ENCODE assay signal across 22 mouse cellular contexts in genomic region chr12:97994884-97995283, GRCm38 (mm10).
DNase-seq lines count a peak whose midpoint lies in the region; ATAC-seq and TF ChIP-seq lines count a peak whose summit lies in the region.
"Had no signal": no experiment of that assay in that cellular context is flagged by ENCODE, and none has a peak within 500 bp of the region (broad histone marks: within the 10 kb centered on the region; RNA-seq: fewer than 3 reads in every experiment).

No protein-coding gene starts in this region.

- no peak for DNase-seq in forebrain, postnatal 0 days
- no peak for DNase-seq in kidney, postnatal 0 days (ENCODE audit: low spot score)
- no peak for DNase-seq in kidney, adult 11 months
- no peak for DNase-seq in lung, postnatal 0 days (ENCODE audit: low spot score)
- no peak for DNase-seq in lung, postnatal 4 days
- DNase-seq in spleen, postnatal 4 days (ENCODE audit: low spot score in 2 of 2) = no peak
- DNase-seq: adrenal gland, postnatal 14 days; B cell, adult 2 months; cerebellum, adult 11-12 months; cerebellum, adult 9-11 months; cerebellum, postnatal 36 days; gastrocnemius, postnatal 10 days; heart, adult 18-20 months had no signal

- H3K4me1 ChIP-seq in forebrain, postnatal 0 days (ENCODE audit: insufficient read depth) = no peaks in the 10 kb centered on the region
- H3K4me1 ChIP-seq in forebrain, embryonic 13.5 days = no peaks in the 10 kb centered on the region
- H3K4me1 ChIP-seq in kidney, postnatal 0 days (replicated peaks; ENCODE audit: insufficient read depth, low read length) = no peaks in the 10 kb centered on the region
- no peaks in the 10 kb centered on the region for H3K4me1 ChIP-seq in lung, postnatal 0 days (ENCODE audit: insufficient read depth, low read depth, low read length)
- H3K4me1 ChIP-seq: embryonic facial prominence, embryonic 10.5 days; heart, embryonic 15.5 days; hindbrain, embryonic 10.5 days had no signal

- 58% methylated on average over 1 of the region's 1 CpGs for WGBS in forebrain, postnatal 0 days
- 73% methylated on average over 1 of the region's 1 CpGs for WGBS in forebrain, embryonic 13.5 days
- 25% methylated on average over 1 of the region's 1 CpGs for WGBS in kidney, postnatal 0 days
- WGBS in lung, postnatal 0 days = 26% methylated on average over 1 of the region's 1 CpGs

- no peak for ATAC-seq in forebrain, postnatal 0 days
- ATAC-seq in forebrain, embryonic 13.5 days = no peak
- ATAC-seq in kidney, postnatal 0 days (replicated peaks; ENCODE audit: low FRiP score, low read depth) = no peak
- no peak for ATAC-seq in lung, postnatal 0 days
- ATAC-seq: activated CD4-positive, CD25-positive, alpha-beta regulatory T cell, adult 4 months; CD4-positive, CD25-positive, alpha-beta regulatory T cell, adult 4 months; forebrain, embryonic 14.5 days had no signal

- TF ChIP-seq CTCF in forebrain, postnatal 0 days (IDR thresholded peaks at IDR 0.05; ENCODE audit: low read depth) = peak; percentile 10; the same call in 1 of the 2 replicates
- TF ChIP-seq CTCF in kidney, postnatal 0 days (IDR thresholded peaks at IDR 0.05; ENCODE audit: low read depth) = peak; percentile 44
- 0 out of 2 replicates have a peak, but pooled peaks have one; percentile 9 for TF ChIP-seq CTCF in lung, postnatal 0 days (IDR thresholded peaks at IDR 0.05)

- no peak for TF ChIP-seq EP300 in lung, postnatal 0 days (IDR thresholded peaks at IDR 0.05)

- H3K9ac ChIP-seq in forebrain, postnatal 0 days = no peak overlapping the region
- no peak overlapping the region for H3K9ac ChIP-seq in forebrain, embryonic 13.5 days
- H3K9ac ChIP-seq in kidney, postnatal 0 days (ENCODE audit: low read depth, low read length) = no peak overlapping the region
- H3K9ac ChIP-seq in lung, postnatal 0 days (replicated peaks; ENCODE audit: low read depth) = no peak overlapping the region
- H3K9ac ChIP-seq: heart, embryonic 15.5 days; hindbrain, embryonic 14.5 days had no signal

- H3K4me2 ChIP-seq in forebrain, postnatal 0 days (ENCODE audit: low read depth) = no peak overlapping the region
- no peak overlapping the region for H3K4me2 ChIP-seq in forebrain, embryonic 13.5 days
- H3K4me2 ChIP-seq in kidney, postnatal 0 days (ENCODE audit: low read length) = no peak overlapping the region
- H3K4me2 ChIP-seq in lung, postnatal 0 days (replicated peaks; ENCODE audit: low read depth, low read length) = no peak overlapping the region
- H3K4me2 ChIP-seq: heart, embryonic 11.5 days; heart, embryonic 15.5 days; hindbrain, embryonic 14.5 days had no signal

- no peak overlapping the region for H3K27ac ChIP-seq in forebrain, postnatal 0 days (ENCODE audit: low read depth, low read length)
- no peak overlapping the region for H3K27ac ChIP-seq in forebrain, embryonic 13.5 days
- H3K27ac ChIP-seq in kidney, postnatal 0 days = no peak overlapping the region
- H3K27ac ChIP-seq in lung, postnatal 0 days (ENCODE audit: low read length) = no peak overlapping the region
- H3K27ac ChIP-seq: embryonic facial prominence, embryonic 10.5 days; heart, embryonic 15.5 days; hindbrain, embryonic 10.5 days; hindbrain, embryonic 14.5 days had no signal

- H3K4me3 ChIP-seq in forebrain, postnatal 0 days (ENCODE audit: low read depth, low read length) = no peak overlapping the region
- no peak overlapping the region for H3K4me3 ChIP-seq in forebrain, embryonic 13.5 days
- H3K4me3 ChIP-seq in kidney, postnatal 0 days (replicated peaks; ENCODE audit: low read depth, low read length) = no peak overlapping the region
- no peak overlapping the region for H3K4me3 ChIP-seq in lung, postnatal 0 days (ENCODE audit: low read depth, low read length)
- H3K4me3 ChIP-seq: embryonic facial prominence, embryonic 10.5 days; heart, embryonic 15.5 days; hindbrain, embryonic 10.5 days had no signal

- no peaks in the 10 kb centered on the region for H3K36me3 ChIP-seq in forebrain, postnatal 0 days (ENCODE audit: insufficient read depth)
- H3K36me3 ChIP-seq in forebrain, embryonic 13.5 days (ENCODE audit: poor library complexity, severe bottlenecking) = no peaks in the 10 kb centered on the region
- H3K36me3 ChIP-seq in kidney, postnatal 0 days (ENCODE audit: insufficient read depth, low read length) = no peaks in the 10 kb centered on the region
- no peaks in the 10 kb centered on the region for H3K36me3 ChIP-seq in lung, postnatal 0 days (ENCODE audit: insufficient read depth, low read length)
- H3K36me3 ChIP-seq: embryonic facial prominence, embryonic 10.5 days; heart, embryonic 15.5 days; hindbrain, embryonic 10.5 days had no signal

- H3K27me3 ChIP-seq in forebrain, postnatal 0 days (ENCODE audit: insufficient read depth, low read length) = no peaks in the 10 kb centered on the region
- no peaks in the 10 kb centered on the region for H3K27me3 ChIP-seq in forebrain, embryonic 13.5 days
- no peaks in the 10 kb centered on the region for H3K27me3 ChIP-seq in kidney, postnatal 0 days (ENCODE audit: insufficient read depth, low read length)
- H3K27me3 ChIP-seq in lung, postnatal 0 days (replicated peaks; ENCODE audit: insufficient read depth, low read length) = no peaks in the 10 kb centered on the region
- H3K27me3 ChIP-seq: heart, embryonic 15.5 days had no signal

- no peaks in the 10 kb centered on the region for H3K9me3 ChIP-seq in forebrain, postnatal 0 days (ENCODE audit: low read length)
- H3K9me3 ChIP-seq in forebrain, embryonic 13.5 days (replicated peaks) = no peaks in the 10 kb centered on the region
- no peaks in the 10 kb centered on the region for H3K9me3 ChIP-seq in kidney, postnatal 0 days (replicated peaks; ENCODE audit: low read length)
- no peaks in the 10 kb centered on the region for H3K9me3 ChIP-seq in lung, postnatal 0 days (ENCODE audit: low read length)
- H3K9me3 ChIP-seq: embryonic facial prominence, embryonic 10.5 days; heart, embryonic 15.5 days; hindbrain, embryonic 10.5 days had no signal
